Mouse (Mus musculus): Measurements from ENCODE around the gene Tuba1b. TPM values are rescaled to one million over a fixed set of nuclear protein-coding genes. Genes with fewer than 3 reads are reported as not detected.
A peak's percentile ranks its signal among the peaks of the same experiment; 100 is the strongest.

Tuba1b gene
- total and polyA plus RNA-seq, 3 experiments, result 1,149 to 2,960 (median 2,851) TPM

GRCm38 (mm10) chr15:98953401-98954356 is 19.3 kb upstream of the Tuba1b start, which contains the start of the genes Gm49450 and Tuba1a:
Gene Gm49450, minus strand, starts transcription at chr15:98953551.
Gene Tuba1a, minus strand, starts transcription at chr15:98953703.
- H3K27me3 ChIP-seq (replicated peaks), result no peaks in the 10 kb centered on the region
- peak within 1 kb of the TSS; percentile 65 for H3K9ac ChIP-seq (ENCODE audit: insufficient read depth, low read depth)
- H3K9me3 ChIP-seq (replicated peaks; ENCODE audit: low read length), result no peaks in the 10 kb centered on the region
- dilution Hi-C loops (cut with MboI; ENCODE audit: extremely low pct_ligation_motif_present, extremely low pct_unique_long_range_greater_than_20kb, low sequenced_read_pairs) (no loop called here), in situ Hi-C loops (cut with MboI; ENCODE audit: low pct_ligation_motif_present, low pct_unique_long_range_greater_than_20kb, low sequenced_read_pairs) (no loop called here)
- H3K27ac ChIP-seq (ENCODE audit: insufficient read depth, low read depth), result peak within 1 kb of the TSS; percentile 87
- DNase-seq (ENCODE audit: extremely low read depth), result peak; percentile 100
- H3K79me2 ChIP-seq (replicated peaks; ENCODE audit: control insufficient read depth, extremely low read depth, insufficient read depth, poor library complexity, severe bottlenecking), result peaks cover 6% of the 10 kb centered on the region; the same call in 1 of the 2 replicates
- peak within 1 kb of the TSS; percentile 49 to 88 (median 75) for H3K4me3 ChIP-seq (replicated peaks in 1 of 3; ENCODE audit: low read depth in 2 of 3, low read length in 2 of 3, poor library complexity in 1 of 3)
- H3K4me2 ChIP-seq (ENCODE audit: insufficient read depth, low read depth, poor library complexity, severe bottlenecking), result peak within 1 kb of the TSS; percentile 68
- H3K36me3 ChIP-seq (replicated peaks in 1 of 2; ENCODE audit: control insufficient read depth in 1 of 2, insufficient read depth in 1 of 2, low read length in 1 of 2), result peaks cover 8 to 18% of the 10 kb centered on the region in 2 experiments
- peaks cover 5 to 36% of the 10 kb centered on the region in 2 experiments for H3K4me1 ChIP-seq (ENCODE audit: control insufficient read depth in 1 of 2, insufficient read depth in 2 of 2)
- TF ChIP-seq JUND (conservative IDR thresholded peaks at IDR 0.05; ENCODE audit: low read depth, low read length) (peak; percentile 60; the same call in 1 of the 2 replicates), CHD2 (IDR thresholded peaks at IDR 0.05; ENCODE audit: low read length) (0 out of 2 replicates have a peak, but pooled peaks have one; percentile 45), USF1 (IDR thresholded peaks at IDR 0.05; ENCODE audit: low read depth, low read length) (no peak), E2F4 (IDR thresholded peaks at IDR 0.05; ENCODE audit: insufficient replicate concordance, low read depth, low read length) (no peak; the same call in 1 of the 2 replicates), TBP (conservative IDR thresholded peaks at IDR 0.05; ENCODE audit: low read depth, low read length) (peak; percentile 98), ZMIZ1 (IDR thresholded peaks at IDR 0.05; ENCODE audit: low read depth, low read length) (peak; percentile 99), ELF1 (IDR thresholded peaks at IDR 0.05; ENCODE audit: low read depth, low read length) (peak; percentile 55), CTCF (conservative IDR thresholded peaks at IDR 0.05 in 1 of 2, IDR thresholded peaks at IDR 0.05 in 1 of 2; ENCODE audit: low read depth in 2 of 2, low read length in 2 of 2) (no peak), POLR2A (IDR thresholded peaks at IDR 0.05; ENCODE audit: low read depth, low read length) (peak; percentile 100), TCF12 (IDR thresholded peaks at IDR 0.05; ENCODE audit: low read depth, low read length) (peak; percentile 84; the same call in 1 of the 2 replicates), PAX5 (IDR thresholded peaks at IDR 0.05; ENCODE audit: low read length) (no peak), JUN (IDR thresholded peaks at IDR 0.05; ENCODE audit: insufficient read depth, low read depth, low read length) (peak; percentile 62), NELFE (IDR thresholded peaks at IDR 0.05; ENCODE audit: low read depth, low read length) (peak; percentile 99), MXI1 (IDR thresholded peaks at IDR 0.05; ENCODE audit: low read depth, low read length) (peak; percentile 81), ETS1 (conservative IDR thresholded peaks at IDR 0.05; ENCODE audit: low read depth, low read length) (0 out of 2 replicates have a peak, but pooled peaks have one; percentile 23), EP300 (IDR thresholded peaks at IDR 0.05; ENCODE audit: low read length) (no peak), MAFK (IDR thresholded peaks at IDR 0.05; ENCODE audit: insufficient replicate concordance, low read length) (no peak), GABPA (IDR thresholded peaks at IDR 0.05; ENCODE audit: insufficient replicate concordance, low read depth, low read length) (no peak), CHD1 (IDR thresholded peaks at IDR 0.05; ENCODE audit: low read depth, low read length) (no peak; the same call in 1 of the 2 replicates), HCFC1 (IDR thresholded peaks at IDR 0.05; ENCODE audit: low read depth, low read length) (peak; percentile 44; the same call in 1 of the 2 replicates), BHLHE40 (IDR thresholded peaks at IDR 0.05; ENCODE audit: low read depth, low read length) (no peak), KAT2A (IDR thresholded peaks at IDR 0.05; ENCODE audit: insufficient replicate concordance, low read length) (no peak), MAZ (IDR thresholded peaks at IDR 0.05; ENCODE audit: low read depth, low read length) (peak; percentile 67), SIN3A (IDR thresholded peaks at IDR 0.05; ENCODE audit: low read length) (peak; percentile 77; the same call in 1 of the 2 replicates), UBTF (IDR thresholded peaks at IDR 0.05; ENCODE audit: low read depth, low read length) (peak; percentile 96), MEF2A (IDR thresholded peaks at IDR 0.05; ENCODE audit: borderline replicate concordance, low read depth, low read length) (0 out of 2 replicates have a peak, but pooled peaks have one; percentile 25), SMC3 (IDR thresholded peaks at IDR 0.05; ENCODE audit: low read depth, low read length) (0 out of 2 replicates have a peak, but pooled peaks have one; percentile 1), RCOR1 (conservative IDR thresholded peaks at IDR 0.05; ENCODE audit: low read depth, low read length) (0 out of 2 replicates have a peak, but pooled peaks have one; percentile 18), MYC (IDR thresholded peaks at IDR 0.05; ENCODE audit: low read depth, low read length) (no peak), IRF4 (IDR thresholded peaks at IDR 0.05; ENCODE audit: low read depth, low read length) (peak; percentile 6; the same call in 1 of the 2 replicates), USF2 (conservative IDR thresholded peaks at IDR 0.05; ENCODE audit: low read depth, low read length) (no peak), ZC3H11A (IDR thresholded peaks at IDR 0.05; ENCODE audit: low read depth, low read length) (no peak), NRF1 (IDR thresholded peaks at IDR 0.05; ENCODE audit: low read depth, low read length) (no peak), ZKSCAN1 (IDR thresholded peaks at IDR 0.05; ENCODE audit: borderline replicate concordance, low read depth, low read length) (no peak), MAX (IDR thresholded peaks at IDR 0.05; ENCODE audit: low read length) (peak; percentile 79), RAD21 (IDR thresholded peaks at IDR 0.05; ENCODE audit: low read depth, low read length) (no peak; the same call in 1 of the 2 replicates), ZNF384 (IDR thresholded peaks at IDR 0.05; ENCODE audit: low read depth, low read length) (no peak)

Measured in CH12.LX (cell line).